Mouse (Mus musculus) gastrocnemius, postnatal 36 days (tissue): ENCODE data around the gene Fkbp2. TPM values are rescaled to one million over a fixed set of nuclear protein-coding genes. Genes with fewer than 3 reads are reported as not detected.
A peak's percentile ranks its signal among the peaks of the same experiment; 100 is the strongest.

ENCODE experiments used
- DNase-seq, 2 experiments: peaks; one replicate each; pipeline ENCODE4 v3.0.0; 2022
- intact Hi-C: fragments of 180-260 bp; cut with DNase I; formaldehyde crosslinking; loops from one replicate; pipeline ENCODE4 v1.15.1; 2025
- total RNA-seq, 2 experiments: library from RNA; stranded (reverse); gene quantifications; 2 replicates each; pipeline ENCODE4 v1.2.3; 2021

The Fkbp2 gene
- total RNA-seq, 2 experiments from 2014 or later = 7.5 to 11.6 TPM

- intact Hi-C loops = no loop called here
- peak; percentile 81 for DNase-seq
Observed at GRCm38 (mm10) chr19:6974211-6975205, 5.8 kb downstream of the Fkbp2 start, which contains the start of gene Ppp1r14b. Gene Ppp1r14b, plus strand, starts transcription at chr19:6974968.

GRCm38 (mm10) chr19:6973581-6974190 is 6.6 kb downstream of the Fkbp2 start:
- DNase-seq = no peak
- intact Hi-C loops = no loop called here

GRCm38 (mm10) chr19:6972247-6972917 is 7.9 kb downstream of the Fkbp2 start:
- no peak for DNase-seq
- intact Hi-C loops = no loop called here

- intact Hi-C loops = no loop called here
Observed at GRCm38 (mm10) chr19:6971644-6972043, 8.7 kb downstream of the Fkbp2 start.

GRCm38 (mm10) chr19:6970460-6971085 is 9.7 kb downstream of the Fkbp2 start:
- intact Hi-C loops = no loop called here
- DNase-seq = no peak

More at GRCm38 (mm10) chr19:6971644-6972043, 8.7 kb downstream of the Fkbp2 start:
- DNase-seq = no peak

GRCm38 (mm10) chr19:6969665-6970381 is 10.5 kb downstream of the Fkbp2 start:
- peak; percentile 69 to 78 for DNase-seq
- intact Hi-C loops = loop anchor here (2.0 kb wide), 1 partner anchor 45 kb away; the partner anchor contains the start of gene Catsperz

GRCm38 (mm10) chr19:6969291-6969664 is 11.0 kb downstream of the Fkbp2 start:
- intact Hi-C loops = loop anchor here (2.0 kb wide), 1 partner anchor 44 kb away; the partner anchor contains the start of gene Catsperz
- no peak for DNase-seq

- DNase-seq = no peak
- intact Hi-C loops = loop anchor here (2.0 kb wide), 1 partner anchor 44 kb away; the partner anchor contains the start of gene Catsperz
Observed at GRCm38 (mm10) chr19:6968491-6969271, 11.6 kb downstream of the Fkbp2 start.

GRCm38 (mm10) chr19:6956461-6956860 is 23.8 kb downstream of the Fkbp2 start:
- intact Hi-C loops = no loop called here
- no peak for DNase-seq

- no peak for DNase-seq
- intact Hi-C loops = loop anchor here (2.0 kb wide), 1 partner anchor 15 kb away; the partner anchor contains the start of gene Bad
Observed at GRCm38 (mm10) chr19:6955424-6955823, 24.9 kb downstream of the Fkbp2 start.

GRCm38 (mm10) chr19:6954046-6954445 is 26.3 kb downstream of the Fkbp2 start:
- DNase-seq = no peak
- intact Hi-C loops = loop anchor here (2.0 kb wide), 1 partner anchor 13 kb away; the partner anchor contains the start of gene Bad

GRCm38 (mm10) chr19:6952712-6953037 is 27.6 kb downstream of the Fkbp2 start:
- no peak for DNase-seq
- intact Hi-C loops = no loop called here

GRCm38 (mm10) chr19:6951994-6952711 is 28.1 kb downstream of the Fkbp2 start:
- intact Hi-C loops = no loop called here

GRCm38 (mm10) chr19:6951381-6951968 is 28.8 kb downstream of the Fkbp2 start:
- intact Hi-C loops = no loop called here
- peak; percentile 92 to 93 for DNase-seq

More at GRCm38 (mm10) chr19:6951994-6952711, 28.1 kb downstream of the Fkbp2 start:
- DNase-seq = peak; percentile 79 to 87

- intact Hi-C loops = no loop called here
- DNase-seq = peak in 1 of 2 experiments; percentile 52
Observed at GRCm38 (mm10) chr19:6950613-6951153, 29.6 kb downstream of the Fkbp2 start.

GRCm38 (mm10) chr19:6949951-6950350 is 30.4 kb downstream of the Fkbp2 start:
- DNase-seq = no peak
- intact Hi-C loops = loop anchor here (5.0 kb wide), 1 partner anchor 703 kb away; no protein-coding TSS in a partner anchor

- intact Hi-C loops = loop anchor here (5.0 kb wide), 1 partner anchor 702 kb away; no protein-coding TSS in a partner anchor
- DNase-seq = no peak
Observed at GRCm38 (mm10) chr19:6949532-6949931, 30.8 kb downstream of the Fkbp2 start.
